Mouse (Mus musculus): ENCODE data around the gene Bex2. TPM values are rescaled to one million over a fixed set of nuclear protein-coding genes. Genes with fewer than 3 reads are reported as not detected.
"Not testable (repeated sequence)": the region's sequence is repeated elsewhere in the genome, so short reads cannot be mapped to it uniquely, and the experiment has no call there.

Gene Bex2
- polyA plus RNA-seq, 1 experiment: 42.4 TPM

- H3K9ac ChIP-seq (ENCODE audit: low read depth, poor library complexity, severe bottlenecking): no peak overlapping the region
- no peaks in the 10 kb centered on the region for H3K36me3 ChIP-seq (ENCODE audit: control insufficient read depth, insufficient read depth, low read length, poor library complexity, severe bottlenecking)
- no peaks in the 10 kb centered on the region for H3K4me1 ChIP-seq (ENCODE audit: control insufficient read depth, insufficient read depth, low read length)
- no peaks in the 10 kb centered on the region for H3K27me3 ChIP-seq (ENCODE audit: control insufficient read depth, insufficient read depth, low read length, poor library complexity, severe bottlenecking)
- H3K27ac ChIP-seq (ENCODE audit: insufficient read depth, low read length): no peak overlapping the region
- no peak overlapping the region for H3K4me3 ChIP-seq (ENCODE audit: low read depth, low read length)
- H3K9me3 ChIP-seq (replicated peaks; ENCODE audit: control insufficient read depth, insufficient read depth, low read length, poor library complexity, severe bottlenecking): no peaks in the 10 kb centered on the region
- TF ChIP-seq CTCF (IDR thresholded peaks at IDR 0.05; ENCODE audit: low read depth, low read length) (no peak), EP300 (IDR thresholded peaks at IDR 0.05; ENCODE audit: insufficient read depth, low read depth, low read length) (no peak), POLR2A (IDR thresholded peaks at IDR 0.05; ENCODE audit: insufficient read depth, low read length) (no peak)
These were observed 26.4 kb upstream of the Bex2 start for GRCm38 (mm10) chrX:136094421-136094820.

- Histone ChIP-seq H3K9ac (ENCODE audit: low read depth, poor library complexity, severe bottlenecking) (no peak overlapping the region), H3K36me3 (ENCODE audit: control insufficient read depth, insufficient read depth, low read length, poor library complexity, severe bottlenecking) (no peaks in the 10 kb centered on the region), H3K4me3 (ENCODE audit: low read depth, low read length) (no peak overlapping the region), H3K9me3 (replicated peaks; ENCODE audit: control insufficient read depth, insufficient read depth, low read length, poor library complexity, severe bottlenecking) (no peaks in the 10 kb centered on the region), H3K27me3 (ENCODE audit: control insufficient read depth, insufficient read depth, low read length, poor library complexity, severe bottlenecking) (no peaks in the 10 kb centered on the region), H3K4me1 (ENCODE audit: control insufficient read depth, insufficient read depth, low read length) (no peaks in the 10 kb centered on the region), H3K27ac (ENCODE audit: insufficient read depth, low read length) (no peak overlapping the region)
- TF ChIP-seq CTCF (IDR thresholded peaks at IDR 0.05; ENCODE audit: low read depth, low read length): no peak
- TF ChIP-seq EP300 (IDR thresholded peaks at IDR 0.05; ENCODE audit: insufficient read depth, low read depth, low read length): no peak
- no peak for TF ChIP-seq POLR2A (IDR thresholded peaks at IDR 0.05; ENCODE audit: insufficient read depth, low read length)
These were observed 24.7 kb upstream of the Bex2 start for GRCm38 (mm10) chrX:136092497-136093279.

GRCm38 (mm10) chrX:136085155-136085554, 17.1 kb upstream of the Bex2 start, which contains the start of gene Nxf3:
Gene Nxf3 (minus strand): TSS chrX:136085255.
- Histone ChIP-seq H3K27ac (ENCODE audit: insufficient read depth, low read length) (no peak within 1 kb of the TSS), H3K4me1 (ENCODE audit: control insufficient read depth, insufficient read depth, low read length) (no peaks in the 10 kb centered on the region), H3K9me3 (replicated peaks; ENCODE audit: control insufficient read depth, insufficient read depth, low read length, poor library complexity, severe bottlenecking) (no peaks in the 10 kb centered on the region), H3K4me3 (ENCODE audit: low read depth, low read length) (no peak within 1 kb of the TSS), H3K36me3 (ENCODE audit: control insufficient read depth, insufficient read depth, low read length, poor library complexity, severe bottlenecking) (no peaks in the 10 kb centered on the region), H3K27me3 (ENCODE audit: control insufficient read depth, insufficient read depth, low read length, poor library complexity, severe bottlenecking) (no peaks in the 10 kb centered on the region), H3K9ac (ENCODE audit: low read depth, poor library complexity, severe bottlenecking) (no peak within 1 kb of the TSS)
- TF ChIP-seq CTCF (IDR thresholded peaks at IDR 0.05; ENCODE audit: low read depth, low read length) (no peak), EP300 (IDR thresholded peaks at IDR 0.05; ENCODE audit: insufficient read depth, low read depth, low read length) (no peak), POLR2A (IDR thresholded peaks at IDR 0.05; ENCODE audit: insufficient read depth, low read length) (no peak)

GRCm38 (mm10) chrX:136067201-136067991, 640 bp downstream of the Bex2 start:
- Histone ChIP-seq H3K4me3 (ENCODE audit: low read depth, low read length) (peak overlapping the region; percentile 77), H3K9ac (ENCODE audit: low read depth, poor library complexity, severe bottlenecking) (peak overlapping the region; percentile 40; the same call in 1 of the 2 replicates)
- not testable (repeated sequence) for H3K36me3 ChIP-seq (ENCODE audit: control insufficient read depth, insufficient read depth, low read length, poor library complexity, severe bottlenecking); H3K4me1 ChIP-seq (ENCODE audit: control insufficient read depth, insufficient read depth, low read length); H3K9me3 ChIP-seq (replicated peaks; ENCODE audit: control insufficient read depth, insufficient read depth, low read length, poor library complexity, severe bottlenecking); H3K27me3 ChIP-seq (ENCODE audit: control insufficient read depth, insufficient read depth, low read length, poor library complexity, severe bottlenecking); H3K27ac ChIP-seq (ENCODE audit: insufficient read depth, low read length)

GRCm38 (mm10) chrX:136060698-136061097, 7.3 kb downstream of the Bex2 start:
- Histone ChIP-seq H3K27me3 (ENCODE audit: control insufficient read depth, insufficient read depth, low read length, poor library complexity, severe bottlenecking) (no peaks in the 10 kb centered on the region), H3K36me3 (ENCODE audit: control insufficient read depth, insufficient read depth, low read length, poor library complexity, severe bottlenecking) (no peaks in the 10 kb centered on the region), H3K4me3 (ENCODE audit: low read depth, low read length) (no peak overlapping the region), H3K4me1 (ENCODE audit: control insufficient read depth, insufficient read depth, low read length) (no peaks in the 10 kb centered on the region), H3K27ac (ENCODE audit: insufficient read depth, low read length) (no peak overlapping the region), H3K9me3 (replicated peaks; ENCODE audit: control insufficient read depth, insufficient read depth, low read length, poor library complexity, severe bottlenecking) (no peaks in the 10 kb centered on the region), H3K9ac (ENCODE audit: low read depth, poor library complexity, severe bottlenecking) (no peak overlapping the region)
- no peak for TF ChIP-seq POLR2A (IDR thresholded peaks at IDR 0.05; ENCODE audit: insufficient read depth, low read length)
- TF ChIP-seq EP300 (IDR thresholded peaks at IDR 0.05; ENCODE audit: insufficient read depth, low read depth, low read length): no peak
- no peak for TF ChIP-seq CTCF (IDR thresholded peaks at IDR 0.05; ENCODE audit: low read depth, low read length)

GRCm38 (mm10) chrX:136051219-136051618, 16.8 kb downstream of the Bex2 start:
- Histone ChIP-seq H3K9me3 (replicated peaks; ENCODE audit: control insufficient read depth, insufficient read depth, low read length, poor library complexity, severe bottlenecking) (no peaks in the 10 kb centered on the region), H3K27ac (ENCODE audit: insufficient read depth, low read length) (no peak overlapping the region), H3K4me1 (ENCODE audit: control insufficient read depth, insufficient read depth, low read length) (no peaks in the 10 kb centered on the region), H3K27me3 (ENCODE audit: control insufficient read depth, insufficient read depth, low read length, poor library complexity, severe bottlenecking) (no peaks in the 10 kb centered on the region), H3K9ac (ENCODE audit: low read depth, poor library complexity, severe bottlenecking) (no peak overlapping the region), H3K36me3 (ENCODE audit: control insufficient read depth, insufficient read depth, low read length, poor library complexity, severe bottlenecking) (no peaks in the 10 kb centered on the region), H3K4me3 (ENCODE audit: low read depth, low read length) (no peak overlapping the region)
- no peak for TF ChIP-seq POLR2A (IDR thresholded peaks at IDR 0.05; ENCODE audit: insufficient read depth, low read length)
- TF ChIP-seq EP300 (IDR thresholded peaks at IDR 0.05; ENCODE audit: insufficient read depth, low read depth, low read length): no peak
- TF ChIP-seq CTCF (IDR thresholded peaks at IDR 0.05; ENCODE audit: low read depth, low read length): no peak

Data from ES-Bruce4 (cell line).